Comparison of ENCODE assay signal across 8 mouse cellular contexts in genomic region chr12:57230192-57230706, GRCm38 (mm10). TPM values are rescaled to one million over a fixed set of nuclear protein-coding genes. Genes with fewer than 3 reads are reported as not detected.
DNase-seq lines count a peak whose midpoint lies in the region; ATAC-seq lines count a peak whose summit lies in the region.

Gene Prps1l3 (plus strand): TSS chr12:57230412.
Gene Mipol1 (plus strand): TSS chr12:57230427.

- intact Hi-C loops in gastrocnemius, postnatal 14 days (cut with DNase I; ENCODE audit: low total_unique reads) = no loop called here
- intact Hi-C loops in left cerebral cortex, postnatal 10 days (cut with DNase I) = no loop called here

- ATAC-seq in inflammation-experienced regulatory T-cells, adult 6 months = peak; percentile 85
- ATAC-seq in megakaryocyte-erythroid progenitor cell, adult 5-6 weeks (replicated peaks; ENCODE audit: low FRiP score, low TSS enrichment, poor library complexity, severe bottlenecking) = peak; percentile 92

- DNase-seq in adipocyte (ENCODE audit: low spot score) = peak; percentile 95
- peak; percentile 94 for DNase-seq in embryo, embryonic 10 days (ENCODE audit: low spot score)
- DNase-seq in gastrocnemius, postnatal 14 days = peak; percentile 86
- peak; percentile 83 to 91 for DNase-seq in left cerebral cortex, postnatal 10 days (ENCODE audit: extremely low spot score in 1 of 2, low spot score in 2 of 2)
- DNase-seq in right cerebral cortex, postnatal 25 days = peak; percentile 88
- peak; percentile 80 to 81 for DNase-seq in urinary bladder, postnatal 4 days (ENCODE audit: low spot score in 2 of 2)

RNA-seq across cellular contexts. Expression of gene Prps1l3, which starts in this region (rescaled TPM):
- 10 to 100 TPM; 21.3 to 26.2 TPM for total RNA-seq in gastrocnemius, postnatal 14 days (2021)
- polyA plus RNA-seq in inflammation-experienced regulatory T-cells, adult 6 months (2017; shearing (Covaris generic)) = 10 to 100 TPM; 55.6 to 67.5 (median 59.2) TPM
- 10 to 100 TPM; 11.7 to 13.0 TPM for total RNA-seq in left cerebral cortex, postnatal 10 days (2021)
- total RNA-seq in megakaryocyte-erythroid progenitor cell, adult 5-6 weeks (2014; fragmentation: Nextera tagmentation) = 58.3 and 61.3 TPM in 2 replicates
- 138 and 146 TPM in 2 replicates for total RNA-seq in megakaryocyte-erythroid progenitor cell, adult 5-6 weeks (2017)

RNA-seq across cellular contexts. Expression of gene Mipol1, which starts in this region (rescaled TPM):
- 1 to 10 TPM; 3.7 to 4.3 TPM for total RNA-seq in gastrocnemius, postnatal 14 days (2021)
- polyA plus RNA-seq in inflammation-experienced regulatory T-cells, adult 6 months (2017; shearing (Covaris generic)) = 10 to 100 TPM in 2 of 3 experiments, 1 to 10 TPM in 1; 6.7 to 17.1 (median 13.9) TPM
- total RNA-seq in left cerebral cortex, postnatal 10 days (2021) = 1 to 10 TPM; 4.9 to 5.0 TPM
- total RNA-seq in megakaryocyte-erythroid progenitor cell, adult 5-6 weeks (2014; fragmentation: Nextera tagmentation) = 6.0 and 20.2 TPM in 2 replicates
- total RNA-seq in megakaryocyte-erythroid progenitor cell, adult 5-6 weeks (2017) = 15.4 and 25.6 TPM in 2 replicates

Comparison
In these comparisons a context has a peak if more than half of its experiments do, and no peak if none do; other contexts are left out.
1. Peak in every context shown above with its lines: DNase-seq and ATAC-seq.